Mouse (Mus musculus) hindbrain, embryonic 14.5 days (tissue): ENCODE results near the gene Homer2. TPM values are rescaled to one million over a fixed set of nuclear protein-coding genes. Genes with fewer than 3 reads are reported as not detected.

Source experiments
- ATAC-seq: fragments of 200-750 bp; cut with Nextera tagmentation; 2 replicates; pipeline ENCODE4 v1.8.0; 2017; ENCODE audit warnings: moderate number of reproducible peaks, mild to moderate bottlenecking, moderate TSS enrichment, moderate library complexity; ENCODE audit not compliant: low FRiP score
- DNase-seq: peaks from one replicate; pipeline ENCODE4 v3.0.0-alpha.2; 2015; ENCODE audit warnings: low spot score
- H3K27ac ChIP-seq: fragments of 300-500 bp; sonication (generic); 2 replicates; pipeline ENCODE4 v1.5.1; 2014; ENCODE audit warnings: mild to moderate bottlenecking, moderate library complexity
- H3K27me3 ChIP-seq: fragments of 300-500 bp; sonication (generic); 2 replicates; pipeline ENCODE4 v1.6.1; 2014; ENCODE audit warnings: mild to moderate bottlenecking, low read length, mixed read lengths; ENCODE audit not compliant: control insufficient read depth, insufficient read depth
- H3K36me3 ChIP-seq: fragments of 300-500 bp; sonication (generic); replicated peaks from 2 replicates; pipeline ENCODE4 v1.6.1; 2014; ENCODE audit not compliant: control insufficient read depth, insufficient read depth
- H3K4me1 ChIP-seq: fragments of 300-500 bp; sonication (generic); replicated peaks from 2 replicates; pipeline ENCODE4 v1.6.1; 2014; ENCODE audit warnings: antibody characterized with exemption, low read length, mixed read lengths; ENCODE audit not compliant: control insufficient read depth, insufficient read depth
- H3K4me2 ChIP-seq: fragments of 300-500 bp; sonication (generic); replicated peaks from 2 replicates; pipeline ENCODE4 v1.6.1; 2014; ENCODE audit warnings: mild to moderate bottlenecking, moderate library complexity
- H3K4me3 ChIP-seq: fragments of 300-500 bp; sonication (generic); replicated peaks from 2 replicates; pipeline ENCODE4 v1.5.1; 2014; ENCODE audit warnings: mild to moderate bottlenecking, low read length
- H3K9ac ChIP-seq: fragments of 300-500 bp; sonication (generic); 2 replicates; pipeline ENCODE4 v1.6.1; 2014
- H3K9me3 ChIP-seq: fragments of 300-500 bp; sonication (generic); 2 replicates; pipeline ENCODE4 v1.6.1; 2016; ENCODE audit warnings: low read length; ENCODE audit not compliant: control insufficient read depth
- WGBS: fragments of 180-500 bp; shearing (Covaris S2); extraction: QIAGEN DNeasy Blood & Tissue Kit; methylation state at CpG from one replicate; pipeline ENCODE4 v1.1.7; 2014; 5-methylcytosine and 5-hydroxymethylcytosine counted together
- polyA plus RNA-seq: library from polyadenylated mRNA; unstranded; fragments of >200 nt; fragmentation: Nextera tagmentation; extraction: Ambion mirVana; gene quantifications from 2 replicates; pipeline ENCODE4 v1.2.1, GENCODE M21; 2014

Gene Homer2
- polyA plus RNA-seq, 1 experiment from 2014 or later = 25.7 TPM

DNA sequence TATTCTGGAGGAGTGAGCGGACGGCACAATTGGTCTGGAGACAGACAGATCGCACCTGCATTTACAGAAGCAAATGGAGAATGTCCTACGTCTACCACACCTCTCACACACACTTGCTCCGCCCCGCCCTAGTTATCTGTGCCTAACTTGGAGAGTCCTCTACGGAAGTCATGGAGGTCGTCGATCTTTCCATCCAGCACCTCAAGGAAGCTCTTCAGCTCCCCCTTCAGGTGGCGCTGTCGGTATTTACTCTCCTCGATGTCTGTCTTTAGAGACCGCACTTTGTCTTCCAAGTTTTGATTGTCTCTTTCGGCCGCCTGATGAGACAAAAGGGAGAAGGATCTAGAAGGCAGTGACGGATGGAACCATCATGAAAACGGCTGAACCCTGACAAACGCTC, 97.2 kb downstream of the Homer2 start:
- H3K4me3 ChIP-seq = no peak overlapping the region
- ATAC-seq (no peak), DNase-seq (no peak)
- no peaks in the 10 kb centered on the region for H3K27me3 ChIP-seq
- no peak overlapping the region for H3K9ac ChIP-seq
- 59% methylated on average over 18 of the region's 18 CpGs for WGBS
- no peaks in the 10 kb centered on the region for H3K4me1 ChIP-seq
- no peak overlapping the region for H3K27ac ChIP-seq
- no peak overlapping the region for H3K4me2 ChIP-seq
- no peaks in the 10 kb centered on the region for H3K36me3 ChIP-seq
- H3K9me3 ChIP-seq = no peaks in the 10 kb centered on the region

DNA sequence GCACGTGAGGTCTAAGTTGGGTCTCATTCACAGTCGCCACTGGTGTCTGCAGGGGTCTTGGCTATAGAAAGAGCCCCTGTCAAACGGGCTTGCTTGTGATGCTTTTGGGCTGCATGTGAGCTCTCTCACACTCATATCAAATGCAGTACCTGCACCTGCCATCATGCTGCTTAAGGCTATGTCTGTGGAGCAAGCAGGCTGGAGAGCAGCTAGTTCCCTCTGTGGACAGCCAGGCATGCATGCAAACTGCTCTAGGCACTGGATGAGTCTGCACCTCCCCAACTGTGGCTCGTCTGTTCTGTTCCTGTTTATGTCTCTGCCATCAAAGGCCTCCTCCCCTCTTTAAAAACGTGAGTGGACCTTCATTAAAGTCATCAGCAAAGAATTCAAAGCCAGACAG, 100.9 kb downstream of the Homer2 start:
- Histone ChIP-seq H3K36me3 (no peaks in the 10 kb centered on the region), H3K9me3 (no peaks in the 10 kb centered on the region), H3K4me2 (no peak overlapping the region), H3K4me3 (no peak overlapping the region), H3K27me3 (no peaks in the 10 kb centered on the region), H3K27ac (no peak overlapping the region), H3K9ac (no peak overlapping the region), H3K4me1 (no peaks in the 10 kb centered on the region)
- 65% methylated on average over 5 of the region's 5 CpGs for WGBS
- DNase-seq (no peak), ATAC-seq (no peak)

- Histone ChIP-seq H3K9me3 (no peaks in the 10 kb centered on the region), H3K36me3 (no peaks in the 10 kb centered on the region), H3K27me3 (no peaks in the 10 kb centered on the region), H3K9ac (no peak overlapping the region), H3K4me1 (no peaks in the 10 kb centered on the region), H3K27ac (no peak overlapping the region), H3K4me2 (no peak overlapping the region), H3K4me3 (no peak overlapping the region)
- WGBS = 72% methylated on average over 4 of the region's 4 CpGs
- ATAC-seq = no peak
- no peak for DNase-seq
Measured at GRCm38 (mm10) chr7:81605489-81605888, 101.8 kb downstream of the Homer2 start.

- Histone ChIP-seq H3K9ac (no peak overlapping the region), H3K9me3 (no peaks in the 10 kb centered on the region), H3K4me3 (no peak overlapping the region), H3K36me3 (no peaks in the 10 kb centered on the region), H3K27ac (no peak overlapping the region), H3K4me2 (no peak overlapping the region), H3K4me1 (no peaks in the 10 kb centered on the region), H3K27me3 (no peaks in the 10 kb centered on the region)
- DNase-seq = no peak
- WGBS = 73% methylated on average over 5 of the region's 5 CpGs
- no peak for ATAC-seq
Measured at GRCm38 (mm10) chr7:81604991-81605390, 102.3 kb downstream of the Homer2 start.

DNA sequence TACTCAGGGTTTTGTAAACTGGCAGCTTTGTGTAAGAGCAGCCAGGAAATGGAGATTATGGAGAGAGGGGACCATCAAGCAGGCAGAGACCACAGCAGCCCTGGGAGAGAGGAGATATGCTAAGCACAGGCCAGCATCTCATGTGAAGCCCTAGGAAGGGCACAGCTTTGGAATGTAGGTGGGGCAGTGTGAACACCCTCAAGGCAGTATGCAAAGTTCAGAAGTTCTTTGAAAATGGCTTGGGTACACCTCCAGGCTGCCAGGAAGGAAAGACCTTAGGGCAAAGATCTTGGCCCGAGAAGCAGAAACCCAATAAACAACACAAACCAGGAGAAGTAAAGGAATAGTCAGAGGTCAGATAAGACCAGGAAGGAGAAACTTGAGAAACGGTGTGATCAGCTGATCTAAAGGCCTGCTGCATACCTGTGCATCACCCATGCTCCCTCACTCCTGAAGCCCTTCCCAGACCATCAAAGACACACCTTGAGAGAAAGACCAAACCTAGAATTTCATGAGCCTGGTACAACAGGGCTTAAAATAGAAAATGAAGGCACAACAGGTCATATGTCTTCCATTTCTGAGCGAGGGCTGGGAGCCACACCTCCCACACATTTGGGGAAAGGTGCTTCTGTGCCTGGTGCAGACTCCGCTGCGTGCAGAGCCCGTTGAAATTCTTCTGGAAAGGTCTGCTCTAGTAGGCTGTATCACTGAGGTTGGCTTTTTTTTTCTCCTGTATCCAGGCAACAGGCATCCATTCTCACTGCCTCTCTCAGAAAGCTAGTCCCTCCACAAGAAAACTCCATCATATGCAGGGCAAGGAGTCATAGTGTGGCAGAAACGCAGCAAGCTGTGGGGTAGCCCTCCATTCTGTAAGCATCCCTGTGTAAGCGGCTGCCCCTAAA, 107.7 kb downstream of the Homer2 start:
- no peak for ATAC-seq

GRCm38 (mm10) chr7:81597660-81598059, 109.7 kb downstream of the Homer2 start:
- Histone ChIP-seq H3K4me1 (no peaks in the 10 kb centered on the region), H3K9me3 (no peaks in the 10 kb centered on the region), H3K36me3 (peaks cover 61% of the 10 kb centered on the region), H3K9ac (no peak overlapping the region), H3K4me2 (no peak overlapping the region), H3K27ac (no peak overlapping the region), H3K27me3 (no peaks in the 10 kb centered on the region), H3K4me3 (no peak overlapping the region)
- 97% methylated on average over 1 of the region's 1 CpGs for WGBS
- no peak for DNase-seq
- no peak for ATAC-seq

More for the DNA sequence above, 107.7 kb downstream of the Homer2 start:
- no peak overlapping the region for H3K4me3 ChIP-seq
- H3K9ac ChIP-seq = no peak overlapping the region
- no peaks in the 10 kb centered on the region for H3K4me1 ChIP-seq
- no peak overlapping the region for H3K27ac ChIP-seq
- WGBS = 75% methylated on average over 8 of the region's 8 CpGs
- no peak for DNase-seq
- H3K9me3 ChIP-seq = no peaks in the 10 kb centered on the region
- H3K36me3 ChIP-seq = peaks cover 42% of the 10 kb centered on the region
- no peak overlapping the region for H3K4me2 ChIP-seq
- H3K27me3 ChIP-seq = no peaks in the 10 kb centered on the region

GRCm38 (mm10) chr7:81596086-81596485, 111.2 kb downstream of the Homer2 start:
- Histone ChIP-seq H3K4me3 (no peak overlapping the region), H3K9ac (no peak overlapping the region), H3K4me1 (no peaks in the 10 kb centered on the region), H3K9me3 (no peaks in the 10 kb centered on the region), H3K27me3 (no peaks in the 10 kb centered on the region), H3K27ac (no peak overlapping the region), H3K36me3 (peaks cover 77% of the 10 kb centered on the region), H3K4me2 (no peak overlapping the region)
- 87% methylated on average over 6 of the region's 6 CpGs for WGBS
- no peak for ATAC-seq
- no peak for DNase-seq

DNA sequence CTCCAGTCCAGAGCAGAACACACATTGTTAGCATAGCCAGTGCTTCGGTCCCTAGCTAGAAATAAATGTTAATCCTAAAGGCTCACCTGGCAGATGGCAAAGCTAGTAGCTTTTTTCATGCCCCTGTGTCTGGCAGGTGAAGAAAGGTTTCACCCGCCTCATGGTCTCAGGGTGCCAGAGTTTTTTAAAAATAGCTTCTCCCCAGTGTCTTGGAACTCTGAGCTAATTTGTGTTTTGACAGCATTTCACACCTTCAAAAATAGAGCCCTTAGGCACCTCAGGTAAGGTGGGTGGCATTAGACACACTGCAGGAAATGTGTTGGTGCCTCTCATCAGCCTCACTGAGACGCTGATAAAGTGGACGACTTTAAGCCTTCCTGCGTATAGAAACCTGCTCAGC, 112.3 kb downstream of the Homer2 start:
- ATAC-seq = no peak
- peaks cover 88% of the 10 kb centered on the region for H3K36me3 ChIP-seq

DNA sequence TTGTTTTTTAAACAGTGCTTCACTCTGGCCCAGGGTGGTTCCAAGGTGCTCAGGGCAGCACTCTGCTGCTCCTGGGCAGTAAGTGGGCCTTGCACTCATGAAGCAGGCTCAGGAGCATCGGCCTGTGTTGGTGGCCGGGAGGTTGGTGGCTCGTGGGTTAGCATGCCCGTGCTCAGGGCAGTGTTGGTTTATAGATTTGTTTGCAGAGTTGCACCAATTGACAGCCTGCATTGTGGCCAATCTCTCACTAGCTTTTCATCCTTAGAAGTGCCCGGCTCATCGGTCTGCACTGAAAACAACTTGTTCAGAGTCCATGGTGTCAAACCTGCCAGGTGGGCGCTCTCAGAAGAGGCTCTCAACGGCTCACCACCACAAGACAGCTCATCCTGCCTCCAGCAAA, 113.9 kb downstream of the Homer2 start:
- DNase-seq (no peak), ATAC-seq (no peak)
- Histone ChIP-seq H3K4me2 (no peak overlapping the region), H3K27ac (no peak overlapping the region), H3K9me3 (no peaks in the 10 kb centered on the region), H3K4me1 (no peaks in the 10 kb centered on the region), H3K9ac (no peak overlapping the region), H3K4me3 (no peak overlapping the region), H3K36me3 (peaks cover 90% of the 10 kb centered on the region), H3K27me3 (no peaks in the 10 kb centered on the region)
- WGBS = 95% methylated on average over 8 of the region's 8 CpGs

More for the DNA sequence above, 112.3 kb downstream of the Homer2 start:
- Histone ChIP-seq H3K27ac (no peak overlapping the region), H3K4me3 (no peak overlapping the region), H3K4me1 (no peaks in the 10 kb centered on the region), H3K27me3 (no peaks in the 10 kb centered on the region), H3K4me2 (no peak overlapping the region), H3K9ac (no peak overlapping the region), H3K9me3 (no peaks in the 10 kb centered on the region)
- 89% methylated on average over 5 of the region's 5 CpGs for WGBS
- DNase-seq = no peak
